Mouse (Mus musculus) embryonic fibroblast, embryonic 13.5 days (primary cell): ENCODE data around the gene Gm28038. TPM values are rescaled to one million over a fixed set of nuclear protein-coding genes. Genes with fewer than 3 reads are reported as not detected.

Experiments
- H3K27ac ChIP-seq: 2 replicates; pipeline ENCODE4 v1.5.1; 2012; ENCODE audit warnings: low read length, control low read depth, inconsistent platforms; ENCODE audit not compliant: insufficient read depth
- H3K4me1 ChIP-seq: 2 replicates; pipeline ENCODE4 v1.6.1; 2011; ENCODE audit warnings: low read length; ENCODE audit not compliant: control insufficient read depth, insufficient read depth
- H3K4me3 ChIP-seq: 2 replicates; pipeline ENCODE4 v1.5.1; 2011; ENCODE audit warnings: mild to moderate bottlenecking, control low read depth, low read length; ENCODE audit not compliant: insufficient read depth
- CTCF ChIP-seq: IDR thresholded peaks from 2 replicates; pipeline ENCODE4 v1.5.1; 2011; ENCODE audit warnings: mild to moderate bottlenecking, control low read depth, low read length, moderate library complexity, borderline replicate concordance; ENCODE audit not compliant: insufficient read depth
- POLR2A ChIP-seq: IDR thresholded peaks from 2 replicates; pipeline ENCODE4 v1.6.1; 2011; ENCODE audit warnings: low read depth, mild to moderate bottlenecking, control low read depth, low read length, moderate library complexity
- polyA plus RNA-seq: library from polyadenylated mRNA; stranded (reverse); fragments of >200 nt; gene quantifications from 2 replicates; pipeline ENCODE4 v1.2.4, GENCODE M21; 2011; ENCODE audit warnings: low read depth; ENCODE audit not compliant: missing spikeins, insufficient read length

The Gm28038 gene
- polyA plus RNA-seq, 1 experiment = 57.8 TPM

GRCm38 (mm10) chr2:30243391-30243790, 37.5 kb upstream of the Gm28038 start:
- H3K4me3 ChIP-seq = no peak overlapping the region
- H3K27ac ChIP-seq = no peak overlapping the region
- no peak for TF ChIP-seq POLR2A
- no peak for TF ChIP-seq CTCF
- H3K4me1 ChIP-seq = peaks cover 6% of the 10 kb centered on the region; the same call in 1 of the 2 replicates

GRCm38 (mm10) chr2:30244595-30245178, 36.2 kb upstream of the Gm28038 start:
- no peak overlapping the region for H3K4me3 ChIP-seq
- no peak overlapping the region for H3K27ac ChIP-seq
- no peak for TF ChIP-seq CTCF
- TF ChIP-seq POLR2A = no peak
- H3K4me1 ChIP-seq = peaks cover 6% of the 10 kb centered on the region; the same call in 1 of the 2 replicates

GRCm38 (mm10) chr2:30247036-30247435, 33.8 kb upstream of the Gm28038 start:
- H3K27ac ChIP-seq = no peak overlapping the region
- TF ChIP-seq POLR2A (no peak), CTCF (no peak)
- H3K4me3 ChIP-seq = no peak overlapping the region
- peaks cover 16% of the 10 kb centered on the region for H3K4me1 ChIP-seq

GRCm38 (mm10) chr2:30247681-30248080, 33.2 kb upstream of the Gm28038 start:
- Histone ChIP-seq H3K27ac (no peak overlapping the region), H3K4me1 (peaks cover 16% of the 10 kb centered on the region), H3K4me3 (no peak overlapping the region)
- no peak for TF ChIP-seq CTCF
- TF ChIP-seq POLR2A = no peak

- peaks cover 15% of the 10 kb centered on the region for H3K4me1 ChIP-seq
- no peak overlapping the region for H3K4me3 ChIP-seq
- TF ChIP-seq CTCF (no peak), POLR2A (no peak)
- no peak overlapping the region for H3K27ac ChIP-seq
Measured at GRCm38 (mm10) chr2:30249182-30249581, 31.7 kb upstream of the Gm28038 start.

- Histone ChIP-seq H3K27ac (no peak overlapping the region), H3K4me3 (no peak overlapping the region)
- no peak for TF ChIP-seq POLR2A
- no peak for TF ChIP-seq CTCF
Measured at GRCm38 (mm10) chr2:30250166-30251128, 30.4 kb upstream of the Gm28038 start.

GRCm38 (mm10) chr2:30251417-30252104, 29.3 kb upstream of the Gm28038 start:
- TF ChIP-seq CTCF (no peak), POLR2A (no peak)
- Histone ChIP-seq H3K27ac (peak overlapping the region; percentile 30), H3K4me1 (peaks cover 13% of the 10 kb centered on the region)

More at GRCm38 (mm10) chr2:30250166-30251128, 30.4 kb upstream of the Gm28038 start:
- H3K4me1 ChIP-seq = peaks cover 13% of the 10 kb centered on the region

GRCm38 (mm10) chr2:30252521-30252920, 28.3 kb upstream of the Gm28038 start:
- Histone ChIP-seq H3K4me3 (no peak overlapping the region), H3K27ac (peak overlapping the region; percentile 30), H3K4me1 (peaks cover 13% of the 10 kb centered on the region)
- TF ChIP-seq CTCF = no peak
- TF ChIP-seq POLR2A = no peak

More at GRCm38 (mm10) chr2:30251417-30252104, 29.3 kb upstream of the Gm28038 start:
- no peak overlapping the region for H3K4me3 ChIP-seq

GRCm38 (mm10) chr2:30253809-30254208, 27.0 kb upstream of the Gm28038 start:
- TF ChIP-seq CTCF = no peak
- no peak for TF ChIP-seq POLR2A
- H3K27ac ChIP-seq = no peak overlapping the region
- peaks cover 13% of the 10 kb centered on the region for H3K4me1 ChIP-seq

More at GRCm38 (mm10) chr2:30253809-30254208, 27.0 kb upstream of the Gm28038 start:
- no peak overlapping the region for H3K4me3 ChIP-seq
